Mouse (Mus musculus) forebrain, embryonic 12.5 days (tissue): ENCODE results near the gene Myocd. TPM values are rescaled to one million over a fixed set of nuclear protein-coding genes. Genes with fewer than 3 reads are reported as not detected.

Experiments
- polyA plus RNA-seq: library from polyadenylated mRNA; unstranded; fragments of >200 nt; fragmentation: Nextera tagmentation; extraction: Ambion mirVana; gene quantifications from 2 replicates; pipeline ENCODE4 v1.2.1, GENCODE M21; 2016

Gene Myocd
- polyA plus RNA-seq, 1 experiment from 2014 or later = 0.31 TPM

Other genes starting within 250 kb of the Myocd start
- 0.23 TPM in 1 of 2 replicates, not detected in the other for gene 1700086D15Rik, start 110.1 kb downstream of the Myocd start, polyA plus RNA-seq
- 5.6 and 7.3 TPM in 2 replicates for gene Arhgap44, start 107.0 kb downstream of the Myocd start, polyA plus RNA-seq